Mouse (Mus musculus): ENCODE data around the gene Hspa4.
"Not testable (repeated sequence)": the region's sequence is repeated elsewhere in the genome, so short reads cannot be mapped to it uniquely, and the experiment has no call there.

Gene Hspa4

GRCm38 (mm10) chr11:53300330-53301166 is at the start of gene Hspa4:
Gene Hspa4, minus strand, starts transcription at chr11:53300457.
- peak; percentile 99 for DNase-seq

GRCm38 (mm10) chr11:53345738-53346137 is 45.5 kb upstream of the Hspa4 start:
- DNase-seq = no peak

GRCm38 (mm10) chr11:53345328-53345727 is 45.1 kb upstream of the Hspa4 start:
- DNase-seq = no peak

- DNase-seq = no peak
These were observed 42.5 kb upstream of the Hspa4 start for GRCm38 (mm10) chr11:53342711-53343110.

GRCm38 (mm10) chr11:53341019-53341418 is 40.8 kb upstream of the Hspa4 start:
- DNase-seq = not testable (repeated sequence)

GRCm38 (mm10) chr11:53337684-53338083 is 37.4 kb upstream of the Hspa4 start:
- DNase-seq = no peak

- DNase-seq = no peak
These were observed 36.7 kb upstream of the Hspa4 start for GRCm38 (mm10) chr11:53336924-53337323.

- no peak for DNase-seq
These were observed 35.9 kb upstream of the Hspa4 start for GRCm38 (mm10) chr11:53336182-53336571.

GRCm38 (mm10) chr11:53335505-53336181 is 35.4 kb upstream of the Hspa4 start:
- DNase-seq = no peak

- no peak for DNase-seq
These were observed 31.9 kb upstream of the Hspa4 start for GRCm38 (mm10) chr11:53332076-53332680.

GRCm38 (mm10) chr11:53331121-53331520 is 30.9 kb upstream of the Hspa4 start:
- no peak for DNase-seq

- DNase-seq = no peak
These were observed 30.1 kb upstream of the Hspa4 start for GRCm38 (mm10) chr11:53330325-53330724.

GRCm38 (mm10) chr11:53324512-53324968 is 24.3 kb upstream of the Hspa4 start, which contains the start of gene Zcchc10:
Gene Zcchc10, plus strand, starts transcription at chr11:53324679.
- DNase-seq = peak; percentile 93 to 95

- not testable (repeated sequence) for DNase-seq
These were observed 19.6 kb upstream of the Hspa4 start for GRCm38 (mm10) chr11:53319867-53320266.

- DNase-seq = not testable (repeated sequence)
These were observed 18.3 kb upstream of the Hspa4 start for GRCm38 (mm10) chr11:53318568-53318967.

GRCm38 (mm10) chr11:53318041-53318440 is 17.8 kb upstream of the Hspa4 start:
- no peak for DNase-seq

- DNase-seq = no peak
These were observed 16.7 kb upstream of the Hspa4 start for GRCm38 (mm10) chr11:53316996-53317395.

- DNase-seq = peak; percentile 49 to 73
These were observed 14.5 kb upstream of the Hspa4 start for GRCm38 (mm10) chr11:53314770-53315173.

GRCm38 (mm10) chr11:53312823-53313222 is 12.6 kb upstream of the Hspa4 start:
- not testable (repeated sequence) for DNase-seq

- DNase-seq = no peak
These were observed 11.1 kb upstream of the Hspa4 start for GRCm38 (mm10) chr11:53311385-53311784.

GRCm38 (mm10) chr11:53308884-53309310 is 8.6 kb upstream of the Hspa4 start:
- peak; percentile 82 to 84 for DNase-seq

- DNase-seq = peak; percentile 49 to 68
These were observed 8.1 kb upstream of the Hspa4 start for GRCm38 (mm10) chr11:53308251-53308864.

GRCm38 (mm10) chr11:53307558-53308065 is 7.4 kb upstream of the Hspa4 start:
- peak; percentile 66 to 74 for DNase-seq
